Mouse (Mus musculus): Measurements from ENCODE around the gene Scube2. TPM values are rescaled to one million over a fixed set of nuclear protein-coding genes. Genes with fewer than 3 reads are reported as not detected.

Scube2 gene
- total RNA-seq, 2 experiments from 2014 or later = not detected

GRCm38 (mm10) chr7:109803516-109803915, 62.0 kb downstream of the Scube2 start:
- ATAC-seq (replicated peaks; ENCODE audit: poor library complexity) = no peak

- ATAC-seq (replicated peaks; ENCODE audit: poor library complexity) = no peak
These were observed 64.9 kb downstream of the Scube2 start for GRCm38 (mm10) chr7:109800626-109801025.

GRCm38 (mm10) chr7:109799168-109799567, 66.3 kb downstream of the Scube2 start:
- ATAC-seq (replicated peaks; ENCODE audit: poor library complexity) = no peak

GRCm38 (mm10) chr7:109795564-109795963, 69.9 kb downstream of the Scube2 start:
- no peak; the same call in 1 of the 2 replicates for ATAC-seq (replicated peaks; ENCODE audit: poor library complexity)

- no peak for ATAC-seq (replicated peaks; ENCODE audit: poor library complexity)
These were observed 70.9 kb downstream of the Scube2 start for GRCm38 (mm10) chr7:109794556-109794955.

- peak; percentile 88 for ATAC-seq (replicated peaks; ENCODE audit: poor library complexity)
These were observed 72.7 kb downstream of the Scube2 start for GRCm38 (mm10) chr7:109792759-109793158.

- no peak for ATAC-seq (replicated peaks; ENCODE audit: poor library complexity)
These were observed 74.7 kb downstream of the Scube2 start for GRCm38 (mm10) chr7:109790818-109791217.

GRCm38 (mm10) chr7:109787860-109788259, 77.6 kb downstream of the Scube2 start:
- peak; percentile 47; the same call in 1 of the 2 replicates for ATAC-seq (replicated peaks; ENCODE audit: poor library complexity)

GRCm38 (mm10) chr7:109783281-109783680, 82.2 kb downstream of the Scube2 start:
- no peak for ATAC-seq (replicated peaks; ENCODE audit: poor library complexity)

- peak; percentile 85 for ATAC-seq (replicated peaks; ENCODE audit: poor library complexity)
These were observed 83.8 kb downstream of the Scube2 start, which contains the start of gene Nrip3 for GRCm38 (mm10) chr7:109781470-109782203. Nrip3 (minus strand) TSS chr7:109782025.

GRCm38 (mm10) chr7:109781087-109781469, 84.4 kb downstream of the Scube2 start:
- peak; percentile 60 for ATAC-seq (replicated peaks; ENCODE audit: poor library complexity)

GRCm38 (mm10) chr7:109772251-109772650, 93.2 kb downstream of the Scube2 start:
- ATAC-seq (replicated peaks; ENCODE audit: poor library complexity) = 0 out of 2 replicates have a peak, but pooled peaks have one; percentile 20

GRCm38 (mm10) chr7:109768699-109769383, 96.6 kb downstream of the Scube2 start:
- peak; percentile 48 for ATAC-seq (replicated peaks; ENCODE audit: poor library complexity)

GRCm38 (mm10) chr7:109767575-109768350, 97.7 kb downstream of the Scube2 start:
- ATAC-seq (replicated peaks; ENCODE audit: poor library complexity) = peak; percentile 48; the same call in 1 of the 2 replicates

GRCm38 (mm10) chr7:109764009-109764408, 101.5 kb downstream of the Scube2 start:
- ATAC-seq (replicated peaks; ENCODE audit: poor library complexity) = no peak

- ATAC-seq (replicated peaks; ENCODE audit: poor library complexity) = no peak
These were observed 109.2 kb downstream of the Scube2 start for GRCm38 (mm10) chr7:109756291-109756690.

GRCm38 (mm10) chr7:109754034-109754433, 111.4 kb downstream of the Scube2 start:
- no peak for ATAC-seq (replicated peaks; ENCODE audit: poor library complexity)

GRCm38 (mm10) chr7:109752008-109752925, 113.2 kb downstream of the Scube2 start, which contains the start of gene Tmem9b:
Tmem9b (minus strand) TSS chr7:109752875.
- peak; percentile 92 for ATAC-seq (replicated peaks; ENCODE audit: poor library complexity)

- ATAC-seq (replicated peaks; ENCODE audit: poor library complexity) = peak; percentile 19
These were observed 114.0 kb downstream of the Scube2 start for GRCm38 (mm10) chr7:109751427-109752007.
